Mouse (Mus musculus) heart, postnatal 0 days (tissue): ENCODE results near the gene Usp12.

Experiments used
- CTCF ChIP-seq: IDR thresholded peaks from 2 replicates; pipeline ENCODE4 v1.5.1; 2016; ENCODE audit warnings: antibody characterized with exemption, control low read depth, low read depth
- EP300 ChIP-seq: IDR thresholded peaks from 2 replicates; pipeline ENCODE4 v1.6.1; 2016; ENCODE audit warnings: antibody characterized with exemption, low read depth

- no peak for TF ChIP-seq CTCF
- TF ChIP-seq EP300: no peak
Observed at GRCm38 (mm10) chr5:146790944-146791343, 3.9 kb downstream of the Usp12 start.
